Mouse (Mus musculus): ENCODE measurements around the gene 1600014C23Rik. TPM values are rescaled to one million over a fixed set of nuclear protein-coding genes. Genes with fewer than 3 reads are reported as not detected.

1600014C23Rik gene
- polyA plus RNA-seq, 1 experiment from 2014 or later = not detected

GRCm38 (mm10) chr17:45696981-45697380, 36.7 kb downstream of the 1600014C23Rik start:
- Histone ChIP-seq H3K4me3 (no peak overlapping the region), H3K9ac (no peak overlapping the region), H3K27ac (peak overlapping the region; percentile 48), H3K36me3 (peaks cover 31% of the 10 kb centered on the region), H3K9me3 (no peaks in the 10 kb centered on the region), H3K4me1 (peaks cover 3% of the 10 kb centered on the region; the same call in 1 of the 2 replicates), H3K4me2 (no peak overlapping the region), H3K27me3 (no peaks in the 10 kb centered on the region)
- WGBS = 77% methylated on average over 9 of the region's 9 CpGs
- no peak for ATAC-seq (ENCODE audit: insufficient number of reproducible peaks, low FRiP score, low TSS enrichment, low read depth)

- Histone ChIP-seq H3K4me2 (no peak overlapping the region), H3K27ac (no peak overlapping the region), H3K9ac (no peak overlapping the region), H3K9me3 (no peaks in the 10 kb centered on the region), H3K27me3 (no peaks in the 10 kb centered on the region), H3K36me3 (peaks cover 31% of the 10 kb centered on the region), H3K4me1 (peaks cover 3% of the 10 kb centered on the region; the same call in 1 of the 2 replicates), H3K4me3 (no peak overlapping the region)
- WGBS = 75% methylated on average over 23 of the region's 23 CpGs
- ATAC-seq (ENCODE audit: insufficient number of reproducible peaks, low FRiP score, low TSS enrichment, low read depth) = no peak
Measured at GRCm38 (mm10) chr17:45695227-45696120, 38.2 kb downstream of the 1600014C23Rik start.

GRCm38 (mm10) chr17:45693812-45694565, 39.7 kb downstream of the 1600014C23Rik start:
- H3K36me3 ChIP-seq = peaks cover 22% of the 10 kb centered on the region
- H3K4me3 ChIP-seq = no peak overlapping the region
- no peak overlapping the region for H3K4me2 ChIP-seq
- peaks cover 3% of the 10 kb centered on the region; the same call in 1 of the 2 replicates for H3K4me1 ChIP-seq
- H3K27ac ChIP-seq = no peak overlapping the region
- 83% methylated on average over 18 of the region's 18 CpGs for WGBS
- no peaks in the 10 kb centered on the region for H3K9me3 ChIP-seq
- no peak for ATAC-seq (ENCODE audit: insufficient number of reproducible peaks, low FRiP score, low TSS enrichment, low read depth)
- no peak overlapping the region for H3K9ac ChIP-seq
- H3K27me3 ChIP-seq = no peaks in the 10 kb centered on the region

DNA sequence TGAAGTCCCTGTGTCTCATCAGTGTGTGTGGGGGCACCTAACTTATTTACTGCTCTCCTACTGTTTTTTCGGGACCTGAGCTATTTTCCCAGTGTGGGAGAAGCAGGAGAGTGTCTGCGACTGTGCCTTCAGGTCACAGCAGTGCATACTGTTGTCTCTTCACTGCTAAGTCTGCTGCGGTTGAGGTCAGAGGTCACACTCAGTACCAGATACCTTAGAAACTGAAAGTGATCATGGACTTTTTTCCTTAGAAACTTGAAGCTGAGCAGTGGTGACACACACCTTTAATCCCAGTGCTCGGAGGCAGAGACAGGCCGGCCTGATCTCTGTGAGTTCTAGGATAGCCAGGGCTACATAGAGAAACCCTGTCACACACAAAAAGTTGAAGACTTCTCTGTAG, 41.5 kb downstream of the 1600014C23Rik start:
- Histone ChIP-seq H3K27me3 (no peaks in the 10 kb centered on the region), H3K9me3 (no peaks in the 10 kb centered on the region), H3K4me2 (no peak overlapping the region), H3K9ac (no peak overlapping the region), H3K4me3 (no peak overlapping the region), H3K4me1 (peaks cover 15% of the 10 kb centered on the region), H3K36me3 (peaks cover 9% of the 10 kb centered on the region), H3K27ac (no peak overlapping the region)
- no peak for ATAC-seq (ENCODE audit: insufficient number of reproducible peaks, low FRiP score, low TSS enrichment, low read depth)
- WGBS = 79% methylated on average over 5 of the region's 5 CpGs

GRCm38 (mm10) chr17:45690044-45690443, 43.6 kb downstream of the 1600014C23Rik start:
- 81% methylated on average over 4 of the region's 4 CpGs for WGBS
- H3K9ac ChIP-seq = no peak overlapping the region
- ATAC-seq (ENCODE audit: insufficient number of reproducible peaks, low FRiP score, low TSS enrichment, low read depth) = no peak
- no peaks in the 10 kb centered on the region for H3K36me3 ChIP-seq
- peaks cover 23% of the 10 kb centered on the region for H3K4me1 ChIP-seq
- no peak overlapping the region for H3K27ac ChIP-seq
- H3K9me3 ChIP-seq = no peaks in the 10 kb centered on the region
- H3K27me3 ChIP-seq = no peaks in the 10 kb centered on the region
- H3K4me3 ChIP-seq = no peak overlapping the region
- H3K4me2 ChIP-seq = no peak overlapping the region

DNA sequence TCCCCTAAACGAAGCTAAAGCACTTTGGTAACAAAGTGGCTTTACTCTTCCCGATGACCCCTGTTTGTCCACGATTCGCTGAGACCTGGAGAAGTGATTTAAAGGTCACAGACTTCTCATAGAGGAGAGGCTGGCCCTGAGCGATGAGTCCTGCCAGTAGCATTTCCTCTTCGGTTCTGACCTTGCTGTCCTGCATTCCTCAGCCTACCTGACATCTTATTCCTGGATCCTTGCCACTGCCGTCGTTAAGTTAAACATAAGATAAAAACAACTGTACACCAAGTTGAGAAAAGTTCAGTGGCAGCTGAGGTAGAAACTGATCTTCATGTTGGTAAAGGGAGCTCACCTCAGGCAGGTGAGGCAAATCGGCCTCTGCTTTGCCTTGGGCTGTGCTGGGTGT, 44.5 kb downstream of the 1600014C23Rik start:
- Histone ChIP-seq H3K27ac (no peak overlapping the region), H3K36me3 (no peaks in the 10 kb centered on the region), H3K27me3 (no peaks in the 10 kb centered on the region), H3K4me1 (peaks cover 33% of the 10 kb centered on the region), H3K9ac (no peak overlapping the region), H3K4me3 (no peak overlapping the region), H3K4me2 (no peak overlapping the region), H3K9me3 (no peaks in the 10 kb centered on the region)
- ATAC-seq (ENCODE audit: insufficient number of reproducible peaks, low FRiP score, low TSS enrichment, low read depth) = no peak
- 90% methylated on average over 9 of the region's 9 CpGs for WGBS

GRCm38 (mm10) chr17:45686716-45687115, 46.9 kb downstream of the 1600014C23Rik start, which contains the start of gene Tmem63b:
Gene Tmem63b (minus strand): TSS chr17:45686905.
- no peak for ATAC-seq (ENCODE audit: insufficient number of reproducible peaks, low FRiP score, low TSS enrichment, low read depth)
- Histone ChIP-seq H3K4me1 (peaks cover 35% of the 10 kb centered on the region), H3K27ac (peak within 1 kb of the TSS; percentile 88), H3K36me3 (no peaks in the 10 kb centered on the region), H3K4me3 (peak within 1 kb of the TSS; percentile 70), H3K9me3 (no peaks in the 10 kb centered on the region), H3K4me2 (peak within 1 kb of the TSS; percentile 83), H3K27me3 (no peaks in the 10 kb centered on the region), H3K9ac (peak within 1 kb of the TSS; percentile 88)
- 7% methylated on average over 12 of the region's 12 CpGs for WGBS

DNA sequence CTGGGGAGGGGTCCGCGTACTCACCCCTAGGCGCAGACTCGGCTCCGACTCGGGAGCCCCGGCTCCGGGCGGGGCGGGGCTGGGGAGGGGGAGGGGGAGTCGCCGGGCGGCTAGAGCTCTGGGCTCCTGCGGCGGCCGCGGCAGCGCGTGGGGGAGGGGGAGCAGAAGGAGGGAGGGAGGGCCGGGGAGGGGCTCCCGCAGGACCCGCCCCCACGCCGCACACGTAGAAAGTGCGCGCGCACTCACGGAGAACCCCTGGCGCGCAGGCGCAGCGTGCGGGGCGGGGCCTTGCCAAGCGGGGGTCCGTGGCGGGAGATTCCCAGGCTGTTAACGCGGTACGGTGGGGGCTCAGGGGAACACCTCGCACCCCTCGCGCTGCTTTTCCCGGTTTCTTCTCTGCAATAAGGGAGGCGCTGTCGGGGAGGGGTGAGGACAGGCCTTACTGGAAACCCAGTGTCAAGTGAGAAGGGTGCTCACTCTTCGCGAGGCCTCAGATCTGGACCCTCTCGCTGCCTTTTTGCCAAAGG, 47.5 kb downstream of the 1600014C23Rik start, which contains the start of gene Mrpl14:
TSS of gene Mrpl14 (plus strand) at position 230 of the 527 bp plus-strand sequence.
- no peaks in the 10 kb centered on the region for H3K36me3 ChIP-seq
- no peaks in the 10 kb centered on the region for H3K9me3 ChIP-seq
- H3K4me3 ChIP-seq = peak within 1 kb of the TSS; percentile 70
- peak within 1 kb of the TSS; percentile 88 for H3K27ac ChIP-seq
- peak within 1 kb of the TSS; percentile 83 for H3K4me2 ChIP-seq
- WGBS = under 1% methylated on average over 37 of the region's 50 CpGs
- H3K4me1 ChIP-seq = peaks cover 35% of the 10 kb centered on the region
- peak within 1 kb of the TSS; percentile 88 for H3K9ac ChIP-seq
- ATAC-seq (ENCODE audit: insufficient number of reproducible peaks, low FRiP score, low TSS enrichment, low read depth) = peak; percentile 86
- no peaks in the 10 kb centered on the region for H3K27me3 ChIP-seq

GRCm38 (mm10) chr17:45685171-45686092, 48.2 kb downstream of the 1600014C23Rik start:
- no peaks in the 10 kb centered on the region for H3K9me3 ChIP-seq
- H3K4me2 ChIP-seq = peak overlapping the region; percentile 83
- peak; percentile 42 for ATAC-seq (ENCODE audit: insufficient number of reproducible peaks, low FRiP score, low TSS enrichment, low read depth)
- H3K27ac ChIP-seq = peak overlapping the region; percentile 88
- H3K9ac ChIP-seq = peak overlapping the region; percentile 81
- peaks cover 43% of the 10 kb centered on the region for H3K4me1 ChIP-seq
- H3K36me3 ChIP-seq = no peaks in the 10 kb centered on the region
- peak overlapping the region; percentile 70 for H3K4me3 ChIP-seq
- no peaks in the 10 kb centered on the region for H3K27me3 ChIP-seq
- under 1% methylated on average over 56 of the region's 58 CpGs for WGBS

DNA sequence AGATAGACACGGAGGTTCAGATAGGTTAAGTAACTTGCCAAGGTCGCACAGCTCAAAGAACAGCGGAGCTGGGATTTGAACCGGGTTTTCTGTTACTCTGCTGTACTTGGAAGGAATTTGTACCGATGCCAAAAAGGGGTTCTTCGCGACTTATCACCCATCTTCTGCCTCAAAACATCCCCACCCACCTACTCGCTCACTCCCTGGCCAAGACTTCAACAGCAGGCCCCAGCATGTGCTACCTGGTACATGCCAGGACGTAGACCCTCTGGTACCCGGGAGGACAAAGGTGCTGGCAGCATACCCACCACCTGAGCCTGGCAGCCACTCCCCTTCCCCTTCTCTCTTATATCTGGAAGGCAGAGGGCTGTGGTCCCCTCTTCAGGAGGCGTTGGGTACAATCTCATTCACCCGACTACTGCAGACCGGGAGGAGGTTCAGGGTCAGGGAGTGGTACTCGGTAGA, 48.9 kb downstream of the 1600014C23Rik start:
- WGBS = 24% methylated on average over 14 of the region's 14 CpGs
- Histone ChIP-seq H3K27me3 (no peaks in the 10 kb centered on the region), H3K4me2 (peak overlapping the region; percentile 83), H3K4me1 (peaks cover 44% of the 10 kb centered on the region), H3K4me3 (peak overlapping the region; percentile 70), H3K9ac (peak overlapping the region; percentile 81), H3K27ac (peak overlapping the region; percentile 88), H3K36me3 (no peaks in the 10 kb centered on the region), H3K9me3 (no peaks in the 10 kb centered on the region)
- no peak; the same call in 1 of the 2 replicates for ATAC-seq (ENCODE audit: insufficient number of reproducible peaks, low FRiP score, low TSS enrichment, low read depth)

Measured in limb, embryonic 15.5 days (tissue).